8 mouse cellular contexts compared by ENCODE assay signal in the genomic region with DNA sequence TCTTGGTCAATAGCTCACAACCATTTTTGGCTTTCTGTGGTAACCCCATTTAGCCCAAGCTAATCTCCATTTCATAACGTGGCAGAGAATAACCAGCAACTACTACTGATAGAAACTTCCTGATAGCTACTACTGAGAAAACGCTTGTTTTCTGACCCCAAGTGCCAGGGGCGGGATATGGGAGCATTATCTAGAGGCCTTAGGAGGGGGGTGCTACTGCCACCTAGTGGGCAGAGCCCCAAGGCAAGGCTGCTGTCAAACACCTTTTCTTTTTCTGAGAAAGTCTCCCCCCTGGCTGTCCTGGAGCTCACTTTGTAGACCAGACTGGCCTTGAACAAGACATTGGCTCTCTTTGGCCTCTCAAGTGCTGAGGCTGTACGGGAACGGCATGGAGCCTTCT. TPM values are rescaled to one million over a fixed set of nuclear protein-coding genes. Genes with fewer than 3 reads are reported as not detected.
A peak's percentile ranks its signal among the peaks of the same experiment; 100 is the strongest.
DNase-seq lines count a peak whose midpoint lies in the region; ATAC-seq lines count a peak whose summit lies in the region.

No protein-coding gene starts in this region.

- peak overlapping the region; percentile 99 for H3K4me3 ChIP-seq in midbrain, embryonic 10.5 days

- WGBS in midbrain, embryonic 10.5 days = 5% methylated on average over 5 of the region's 5 CpGs

- ATAC-seq in common myeloid progenitor, adult 5-6 weeks (replicated peaks; ENCODE audit: low read depth, poor library complexity, severe bottlenecking) = peak; percentile 72

- no peaks in the 10 kb centered on the region for H3K27me3 ChIP-seq in midbrain, embryonic 10.5 days (ENCODE audit: low read depth, poor library complexity, severe bottlenecking)

- peaks cover 4% of the 10 kb centered on the region for H3K9me3 ChIP-seq in midbrain, embryonic 10.5 days (replicated peaks)

- DNase-seq in ZHBTc4 (ENCODE audit: low read depth, low spot score) = peak; percentile 93
- DNase-seq in gastrocnemius, adult 8-10 months (ENCODE audit: low spot score in 2 of 2) = peak; percentile 62 to 75
- DNase-seq in induced T-regulatory cell, adult 2 months (ENCODE audit: low read depth) = peak; percentile 93
- DNase-seq in left cerebral cortex, postnatal 36 days (ENCODE audit: low spot score in 2 of 2) = peak; percentile 61 to 76
- DNase-seq in midbrain, embryonic 10.5 days (ENCODE audit: low spot score) = peak; percentile 76
- peak; percentile 53 to 66 for DNase-seq in right cerebral cortex, postnatal 36 days (ENCODE audit: low spot score in 2 of 2)
- DNase-seq in yolk sac, embryonic 10.5 days (ENCODE audit: low spot score) = peak; percentile 80

- H3K4me1 ChIP-seq in midbrain, embryonic 10.5 days = peaks cover 22% of the 10 kb centered on the region

- peaks cover 49% of the 10 kb centered on the region for H3K36me3 ChIP-seq in midbrain, embryonic 10.5 days

- H3K27ac ChIP-seq in midbrain, embryonic 10.5 days (replicated peaks) = 0 out of 2 replicates have a peak overlapping the region, but pooled peaks have one; percentile 46

- intact Hi-C loops in left cerebral cortex, postnatal 36 days (cut with DNase I) = no loop called here

RNA-seq across cellular contexts. Expression of a gene that starts 1.2 kb away (rescaled TPM):
- total RNA-seq in common myeloid progenitor, adult 5-6 weeks (2017) = 79.8 and 95.6 TPM in 2 replicates
- 10 to 100 TPM; 35.3 to 49.8 (median 42.5) TPM for total RNA-seq in gastrocnemius, adult 8-10 months (2022)
- total RNA-seq in left cerebral cortex, postnatal 36 days (2021) = 100 to 1,000 TPM; 677 to 817 TPM
- 861 and 874 TPM in 2 replicates for polyA plus RNA-seq in midbrain, embryonic 10.5 days (2016; fragmentation: Nextera tagmentation; extraction: Ambion mirVana)

RNA-seq across cellular contexts. Expression of a gene that starts 6.5 kb away (rescaled TPM):
- total RNA-seq in common myeloid progenitor, adult 5-6 weeks (2017) = 18.7 and 19.6 TPM in 2 replicates
- 10 to 100 TPM; 18.9 to 23.7 (median 20.1) TPM for total RNA-seq in gastrocnemius, adult 8-10 months (2022)
- 10 to 100 TPM; 24.2 to 30.0 TPM for total RNA-seq in left cerebral cortex, postnatal 36 days (2021)
- 56.4 and 60.8 TPM in 2 replicates for polyA plus RNA-seq in midbrain, embryonic 10.5 days (2016; fragmentation: Nextera tagmentation; extraction: Ambion mirVana)

RNA-seq across cellular contexts. Expression of a gene that starts 6.6 kb away (rescaled TPM):
- total RNA-seq in common myeloid progenitor, adult 5-6 weeks (2017) = 15.0 and 19.9 TPM in 2 replicates
- 10 to 100 TPM; 22.8 to 25.6 (median 24.4) TPM for total RNA-seq in gastrocnemius, adult 8-10 months (2022)
- 10 to 100 TPM; 20.3 to 21.7 TPM for total RNA-seq in left cerebral cortex, postnatal 36 days (2021)
- polyA plus RNA-seq in midbrain, embryonic 10.5 days (2016; fragmentation: Nextera tagmentation; extraction: Ambion mirVana) = 36.9 and 41.3 TPM in 2 replicates

RNA-seq across cellular contexts. Expression of a gene that starts 20.6 kb away (rescaled TPM):
- total RNA-seq in common myeloid progenitor, adult 5-6 weeks (2017) = 74.3 and 92.1 TPM in 2 replicates
- total RNA-seq in gastrocnemius, adult 8-10 months (2022) = 10 to 100 TPM in 3 of 4 experiments, 1 to 10 TPM in 1; 8.6 to 13.1 (median 11.5) TPM
- 10 to 100 TPM; 62.5 to 70.6 TPM for total RNA-seq in left cerebral cortex, postnatal 36 days (2021)
- polyA plus RNA-seq in midbrain, embryonic 10.5 days (2016; fragmentation: Nextera tagmentation; extraction: Ambion mirVana) = 396 and 421 TPM in 2 replicates

RNA-seq across cellular contexts. Expression of a gene that starts 46.8 kb away (rescaled TPM):
- total RNA-seq in common myeloid progenitor, adult 5-6 weeks (2017) = 257 and 310 TPM in 2 replicates
- total RNA-seq in gastrocnemius, adult 8-10 months (2022) = 10 to 100 TPM; 37.7 to 68.0 (median 49.9) TPM
- total RNA-seq in left cerebral cortex, postnatal 36 days (2021) = 100 to 1,000 TPM; 638 to 644 TPM
- 1,606 and 1,767 TPM in 2 replicates for polyA plus RNA-seq in midbrain, embryonic 10.5 days (2016; fragmentation: Nextera tagmentation; extraction: Ambion mirVana)

Comparison
In these comparisons a context has a peak if more than half of its experiments do, and no peak if none do; other contexts are left out.
1. Peak in every context shown above with its lines: DNase-seq, ATAC-seq, H3K4me3 ChIP-seq and H3K27ac ChIP-seq.